Mouse (Mus musculus) erythroblast, embryonic 14.5 days (primary cell): ENCODE measurements around the gene Urb2.

Experiments used
- GATA1 ChIP-seq: IDR thresholded peaks from 2 replicates; pipeline ENCODE4 v1.6.1; 2012; ENCODE audit warnings: low read length, inconsistent platforms, mixed read lengths
- TAL1 ChIP-seq: IDR thresholded peaks from 3 replicates; pipeline ENCODE4 v1.6.1; 2012; ENCODE audit warnings: low read length, inconsistent platforms, mixed read lengths

DNA sequence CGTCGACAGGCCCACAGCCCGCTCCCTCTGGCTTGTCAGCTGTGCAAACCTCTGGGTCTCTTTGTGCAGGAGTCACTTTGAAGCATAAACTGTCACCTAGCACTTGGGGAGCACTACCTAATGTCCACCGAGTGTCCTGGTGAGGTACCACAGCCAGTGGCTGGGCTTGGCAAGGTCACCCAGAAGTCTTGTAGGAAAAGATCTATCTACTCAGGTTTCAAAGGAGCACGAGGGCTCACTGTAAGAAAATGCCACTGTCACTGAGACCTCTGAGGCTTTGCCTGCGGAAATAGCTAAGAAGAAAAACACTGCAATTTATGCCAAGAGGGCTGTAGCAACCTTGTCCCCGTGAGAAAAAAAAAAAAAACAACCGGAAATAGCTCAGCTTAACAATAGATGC, 54.7 kb downstream of the Urb2 start:
- TF ChIP-seq GATA1 (no peak), TAL1 (no peak)
